Mouse (Mus musculus) midbrain, postnatal 0 days (tissue): ENCODE results near the gene Rdh1. TPM values are rescaled to one million over a fixed set of nuclear protein-coding genes. Genes with fewer than 3 reads are reported as not detected.

Source experiments
- ATAC-seq: fragments of 200-750 bp; cut with Nextera tagmentation; 2 replicates; pipeline ENCODE4 v1.8.0; 2017; ENCODE audit warnings: moderate number of reproducible peaks, mild to moderate bottlenecking, moderate TSS enrichment, moderate library complexity; ENCODE audit not compliant: low FRiP score
- DNase-seq: peaks from one replicate; pipeline ENCODE4 v3.0.0-alpha.2; 2015; ENCODE audit warnings: low spot score
- H3K27ac ChIP-seq: fragments of 300-500 bp; sonication (generic); 2 replicates; pipeline ENCODE4 v1.5.1; 2014; ENCODE audit warnings: low read depth, mild to moderate bottlenecking, low read length, mixed read lengths
- H3K27me3 ChIP-seq: fragments of 300-500 bp; sonication (generic); 2 replicates; pipeline ENCODE4 v1.6.1; 2014; ENCODE audit warnings: low read length, control low read depth, mixed read lengths; ENCODE audit not compliant: insufficient read depth
- H3K36me3 ChIP-seq: fragments of 300-500 bp; sonication (generic); 2 replicates; pipeline ENCODE4 v1.6.1; 2014; ENCODE audit warnings: low read length, control low read depth, mixed read lengths; ENCODE audit not compliant: insufficient read depth
- H3K4me1 ChIP-seq: fragments of 300-500 bp; sonication (generic); 2 replicates; pipeline ENCODE4 v1.6.1; 2014; ENCODE audit warnings: mild to moderate bottlenecking, control low read depth, antibody characterized with exemption, low read length, mixed read lengths; ENCODE audit not compliant: insufficient read depth
- H3K4me2 ChIP-seq: fragments of 300-500 bp; sonication (generic); 2 replicates; pipeline ENCODE4 v1.6.1; 2014; ENCODE audit warnings: low read depth, mild to moderate bottlenecking, low read length, mixed read lengths; ENCODE audit not compliant: poor library complexity, severe bottlenecking
- H3K4me3 ChIP-seq: fragments of 300-500 bp; sonication (generic); 2 replicates; pipeline ENCODE4 v1.5.1; 2014; ENCODE audit warnings: low read depth, mild to moderate bottlenecking, low read length, moderate library complexity
- H3K9ac ChIP-seq: fragments of 300-500 bp; sonication (generic); replicated peaks from 2 replicates; pipeline ENCODE4 v1.6.1; 2014; ENCODE audit warnings: mild to moderate bottlenecking, low read length, moderate library complexity, mixed read lengths; ENCODE audit not compliant: poor library complexity, severe bottlenecking
- H3K9me3 ChIP-seq: fragments of 300-500 bp; sonication (generic); 2 replicates; pipeline ENCODE4 v1.6.1; 2016; ENCODE audit warnings: low read length, control low read depth
- CTCF ChIP-seq: IDR thresholded peaks from 2 replicates; pipeline ENCODE4 v1.5.1; 2016; ENCODE audit warnings: antibody characterized with exemption, mild to moderate bottlenecking
- WGBS: fragments of 180-500 bp; shearing (Covaris S2); extraction: QIAGEN DNeasy Blood & Tissue Kit; methylation state at CpG from one replicate; pipeline ENCODE4 v1.1.7; 2014; 5-methylcytosine and 5-hydroxymethylcytosine counted together
- polyA plus RNA-seq: library from polyadenylated mRNA; unstranded; fragments of >200 nt; fragmentation: Nextera tagmentation; extraction: Ambion mirVana; gene quantifications from 2 replicates; pipeline ENCODE4 v1.2.1, GENCODE M21; 2015
- total RNA-seq: library from RNA; depleted of rRNA; stranded (reverse); fragments of >200 nt; gene quantifications from 2 replicates; pipeline ENCODE4 v1.2.3, GENCODE M21; 2014; rRNA removed

Rdh1 gene
- total RNA-seq (0.11 TPM in 1 of 2 replicates, not detected in the other), polyA plus RNA-seq (0.05 TPM in 1 of 2 replicates, not detected in the other)

DNA sequence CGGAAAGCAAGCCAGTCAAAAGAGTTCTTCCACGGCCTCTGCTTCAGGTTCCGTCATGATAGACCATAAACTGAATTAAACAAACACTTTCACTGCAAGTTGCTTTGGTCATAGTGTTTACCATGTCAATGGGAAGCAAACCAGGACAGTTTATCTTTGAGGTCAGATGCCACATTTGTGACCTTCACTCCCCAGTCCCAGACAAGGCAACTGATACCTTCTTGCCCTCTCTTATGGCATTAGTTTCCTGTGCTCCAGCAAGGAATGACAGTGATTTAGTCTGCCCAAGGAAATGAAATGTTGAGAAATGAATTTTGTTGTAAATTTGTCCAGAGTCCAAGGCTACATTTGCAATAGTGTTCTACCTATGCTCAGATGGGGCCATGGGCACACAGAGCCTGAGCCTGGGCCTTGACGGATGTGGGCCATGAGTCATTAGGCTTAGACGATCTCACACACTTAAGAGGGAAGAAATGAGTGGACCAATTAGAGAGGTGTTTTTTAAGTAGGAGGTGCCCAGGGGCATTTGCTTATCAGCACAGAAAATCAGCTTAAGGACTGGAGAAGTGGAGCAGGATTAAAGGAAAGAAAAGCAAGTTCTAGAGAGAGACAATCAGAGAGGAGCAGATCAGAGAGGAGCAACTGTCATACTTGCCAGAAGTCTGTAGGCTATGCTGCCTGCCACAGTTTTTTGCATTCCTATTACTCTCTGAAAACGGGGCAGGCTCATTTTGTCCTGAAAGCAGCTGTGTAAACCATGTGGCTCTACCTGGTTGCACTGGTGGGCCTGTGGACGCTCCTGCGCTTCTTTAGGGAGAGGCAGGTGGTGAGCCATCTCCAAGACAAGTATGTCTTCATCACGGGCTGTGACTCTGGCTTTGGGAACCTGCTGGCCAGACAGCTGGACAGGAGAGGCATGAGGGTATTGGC lies at the start of gene Rdh1, which contains the start of gene Rdh16f1:
TSS of gene Rdh1 (plus strand) at position 541 of the 930 bp plus-strand sequence.
TSS of gene Rdh16f1 (plus strand) at position 607 of the 930 bp plus-strand sequence.
- Histone ChIP-seq H3K9me3 (no peaks in the 10 kb centered on the region), H3K9ac (no peak within 1 kb of the TSS), H3K27me3 (no peaks in the 10 kb centered on the region), H3K36me3 (no peaks in the 10 kb centered on the region), H3K4me1 (no peaks in the 10 kb centered on the region), H3K27ac (no peak within 1 kb of the TSS), H3K4me2 (no peak within 1 kb of the TSS), H3K4me3 (no peak within 1 kb of the TSS)
- DNase-seq (no peak), ATAC-seq (no peak)
- 78% methylated on average over 8 of the region's 9 CpGs for WGBS
- no peak for TF ChIP-seq CTCF

DNA sequence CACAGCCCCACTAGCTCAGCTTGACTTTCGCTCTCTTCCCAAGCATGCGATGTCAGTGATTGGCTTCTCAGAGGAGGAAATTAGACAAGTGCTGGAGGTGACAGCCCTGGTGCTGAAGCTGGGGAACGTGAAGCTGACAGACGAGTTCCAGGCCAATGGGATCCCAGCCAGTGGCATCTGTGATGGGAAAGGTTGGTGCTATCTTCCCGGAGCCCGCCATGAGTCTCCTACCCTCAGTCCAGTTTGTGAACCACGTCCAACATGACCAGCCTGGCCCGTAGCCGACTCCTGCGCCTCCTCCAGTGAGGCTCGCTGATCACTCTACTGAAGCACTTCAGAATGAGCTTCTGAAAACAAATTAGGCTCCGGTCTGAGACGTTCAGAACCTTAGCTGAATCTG lies 49.2 kb upstream of the Rdh1 start:
- no peak overlapping the region for H3K9ac ChIP-seq
- H3K4me1 ChIP-seq = no peaks in the 10 kb centered on the region
- DNase-seq (no peak), ATAC-seq (no peak)
- H3K4me2 ChIP-seq = no peak overlapping the region
- H3K9me3 ChIP-seq = no peaks in the 10 kb centered on the region
- H3K27me3 ChIP-seq = no peaks in the 10 kb centered on the region
- H3K36me3 ChIP-seq = no peaks in the 10 kb centered on the region
- H3K27ac ChIP-seq = no peak overlapping the region
- H3K4me3 ChIP-seq = no peak overlapping the region
- no peak for TF ChIP-seq CTCF
- 89% methylated on average over 13 of the region's 13 CpGs for WGBS

DNA sequence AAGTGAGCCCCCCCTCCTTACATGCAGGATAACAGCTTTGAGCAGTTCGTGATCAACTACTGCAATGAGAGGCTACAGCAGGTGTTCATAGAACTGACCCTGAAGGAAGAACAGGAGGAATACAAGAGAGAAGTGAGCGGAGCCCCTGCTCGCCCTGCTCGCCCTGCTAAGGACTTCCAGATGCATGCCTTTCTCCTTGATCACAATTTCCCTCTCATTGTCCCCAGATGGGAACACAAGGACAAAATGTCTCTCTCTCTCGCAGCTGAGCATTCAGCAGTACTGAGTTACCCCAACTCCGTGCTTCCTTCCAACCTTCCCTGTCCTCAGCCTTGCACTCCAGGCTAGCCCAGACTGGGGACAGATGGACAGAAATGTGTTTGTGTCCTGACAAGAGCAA lies 46.8 kb upstream of the Rdh1 start:
- no peak overlapping the region for H3K4me2 ChIP-seq
- no peaks in the 10 kb centered on the region for H3K4me1 ChIP-seq
- no peak for TF ChIP-seq CTCF
- ATAC-seq = no peak
- DNase-seq = no peak
- 91% methylated on average over 6 of the region's 6 CpGs for WGBS
- H3K27me3 ChIP-seq = no peaks in the 10 kb centered on the region
- H3K9ac ChIP-seq = no peak overlapping the region
- no peaks in the 10 kb centered on the region for H3K36me3 ChIP-seq
- H3K9me3 ChIP-seq = no peaks in the 10 kb centered on the region
- H3K27ac ChIP-seq = no peak overlapping the region
- no peak overlapping the region for H3K4me3 ChIP-seq

DNA sequence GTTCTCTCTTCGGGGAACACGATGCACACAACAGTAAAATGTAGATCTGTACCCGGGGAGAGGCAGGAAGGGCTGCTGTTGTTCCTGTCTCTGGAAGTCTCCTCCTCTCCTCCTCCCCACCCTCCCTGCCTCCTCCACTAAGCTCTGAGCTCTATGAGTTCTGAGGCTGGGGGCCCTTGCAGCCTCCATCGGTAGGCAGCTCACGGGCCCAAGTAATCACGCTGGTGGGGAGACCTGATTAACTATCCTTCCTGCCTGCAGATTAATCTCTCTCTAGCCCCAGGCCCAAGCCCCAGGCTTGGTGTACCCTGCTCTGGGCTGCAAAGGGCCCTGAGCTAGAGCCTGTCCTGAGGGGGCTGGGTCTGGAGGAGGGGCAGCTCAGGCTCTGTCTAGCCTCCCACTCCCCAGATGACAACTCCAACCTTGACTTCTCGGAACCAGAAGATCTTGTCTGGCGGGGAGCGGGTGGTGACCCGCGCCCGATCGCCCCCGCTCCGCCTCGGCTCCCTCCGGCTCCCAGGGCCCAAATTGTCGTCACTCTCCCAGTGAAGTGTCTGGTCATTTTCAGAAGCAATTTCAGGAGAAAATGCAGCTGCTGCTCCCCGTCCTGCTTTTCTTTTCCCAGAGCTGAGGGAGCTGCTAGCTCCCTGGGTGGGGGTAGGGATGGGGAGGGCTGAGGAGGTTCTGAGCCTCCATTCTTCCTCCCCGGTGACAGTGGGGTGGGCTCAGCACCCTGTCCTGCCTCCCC lies 37.7 kb upstream of the Rdh1 start:
- no peak for TF ChIP-seq CTCF
- Histone ChIP-seq H3K36me3 (no peaks in the 10 kb centered on the region), H3K4me1 (0 out of 2 replicates have a peak, but pooled peaks cover 3% of the 10 kb centered on the region), H3K4me3 (no peak overlapping the region), H3K9ac (peak overlapping the region; percentile 44; the same call in 1 of the 2 replicates), H3K27ac (no peak overlapping the region), H3K4me2 (0 out of 2 replicates have a peak overlapping the region, but pooled peaks have one; percentile 3), H3K27me3 (peaks cover 5% of the 10 kb centered on the region; the same call in 1 of the 2 replicates), H3K9me3 (no peaks in the 10 kb centered on the region)
- DNase-seq (no peak), ATAC-seq (no peak)
- 11% methylated on average over 20 of the region's 20 CpGs for WGBS

DNA sequence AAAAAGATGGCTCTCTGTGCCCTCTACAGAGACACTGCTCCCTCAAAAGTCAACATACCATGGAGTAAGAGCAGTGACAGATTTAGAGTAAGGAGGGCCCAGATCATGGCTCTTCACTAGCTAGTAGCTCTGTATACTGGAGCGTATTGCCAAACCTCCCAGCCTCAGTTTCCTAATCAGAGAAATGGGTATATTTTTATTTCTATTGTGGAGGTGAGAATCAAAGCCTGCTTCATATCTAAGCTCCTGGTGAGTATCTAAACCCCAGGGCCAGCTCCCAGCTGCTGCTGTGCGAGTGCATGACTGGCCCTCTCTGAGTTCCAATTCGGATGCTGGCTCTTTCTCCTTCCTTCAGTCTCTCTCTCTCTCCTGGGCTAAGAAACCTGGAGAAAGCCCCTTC lies 35.3 kb upstream of the Rdh1 start, which contains the start of gene Tac2:
TSS of gene Tac2 (plus strand) at position 301 of the 400 bp plus-strand sequence.
- Histone ChIP-seq H3K9ac (no peak within 1 kb of the TSS), H3K27ac (no peak within 1 kb of the TSS), H3K4me1 (0 out of 2 replicates have a peak, but pooled peaks cover 3% of the 10 kb centered on the region), H3K4me2 (no peak within 1 kb of the TSS), H3K36me3 (no peaks in the 10 kb centered on the region), H3K9me3 (no peaks in the 10 kb centered on the region), H3K4me3 (no peak within 1 kb of the TSS), H3K27me3 (peaks cover 8% of the 10 kb centered on the region)
- TF ChIP-seq CTCF = no peak
- WGBS = 87% methylated on average over 3 of the region's 3 CpGs
- DNase-seq = no peak
- ATAC-seq = no peak
